Mouse (Mus musculus) embryonic fibroblast, embryonic 13.5 days (primary cell): ENCODE data around the gene Sap18.

Experiments
- CTCF ChIP-seq: IDR thresholded peaks from 2 replicates; pipeline ENCODE4 v1.5.1; 2011; ENCODE audit warnings: mild to moderate bottlenecking, control low read depth, low read length, moderate library complexity, borderline replicate concordance; ENCODE audit not compliant: insufficient read depth
- POLR2A ChIP-seq: IDR thresholded peaks from 2 replicates; pipeline ENCODE4 v1.6.1; 2011; ENCODE audit warnings: low read depth, mild to moderate bottlenecking, control low read depth, low read length, moderate library complexity

GRCm38 (mm10) chr14:57758237-57758636 lies 39.7 kb upstream of the Sap18 start, which contains the start of gene Lats2:
- no peak for TF ChIP-seq POLR2A
- no peak for TF ChIP-seq CTCF
